Mouse (Mus musculus): ENCODE measurements at regions not wholly inside any gene's neighbourhood (a gene's known extent, or its start where the extent isn't known, plus 50 kb on each side); places are given as distances from the start of the nearest gene placed in this dataset.

GRCm38 (mm10) chr13:79182630-79183412, 983.3 kb upstream of the Nr2f1 start:
- no peak for ATAC-seq (ENCODE audit: low FRiP score, low TSS enrichment)
- 62% methylated on average over 6 of the region's 6 CpGs for WGBS

DNA sequence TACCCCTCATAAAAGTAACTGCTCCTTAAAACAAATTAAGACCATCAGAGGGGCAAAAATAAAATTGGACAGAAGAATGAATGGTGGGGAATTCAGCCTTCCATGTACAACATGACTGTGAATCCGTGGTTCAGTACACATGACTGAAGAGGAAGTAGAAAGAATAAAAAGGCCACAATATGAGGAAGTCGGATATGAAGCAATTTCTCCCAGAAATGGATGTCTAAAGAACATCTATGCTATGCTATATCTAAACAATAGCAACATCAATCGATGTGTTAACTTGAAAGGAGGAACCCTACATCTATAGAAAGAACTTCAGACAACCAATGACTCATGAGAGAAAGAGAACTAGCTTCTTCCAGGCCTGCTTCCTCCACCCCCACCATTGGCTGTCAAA, 959.2 kb upstream of the Nr2f1 start:
- no peaks in the 10 kb centered on the region for H3K36me3 ChIP-seq (ENCODE audit: control insufficient read depth, insufficient read depth, low read length)
- H3K27ac ChIP-seq (replicated peaks; ENCODE audit: low read depth, low read length), result no peak overlapping the region
- H3K9me3 ChIP-seq (ENCODE audit: control insufficient read depth, low read length), result no peaks in the 10 kb centered on the region
- no peaks in the 10 kb centered on the region for H3K27me3 ChIP-seq (ENCODE audit: control insufficient read depth, insufficient read depth, low read length)
- no peaks in the 10 kb centered on the region for H3K4me1 ChIP-seq (ENCODE audit: control insufficient read depth, insufficient read depth, low read length)
- DNase-seq (no peak), ATAC-seq (ENCODE audit: low FRiP score, low TSS enrichment) (no peak)
- H3K9ac ChIP-seq (replicated peaks; ENCODE audit: low read length), result no peak overlapping the region
- H3K4me2 ChIP-seq (ENCODE audit: low read length), result no peak overlapping the region
- H3K4me3 ChIP-seq (replicated peaks; ENCODE audit: low read depth, low read length), result no peak overlapping the region
- 77% methylated on average over 3 of the region's 3 CpGs for WGBS

More at GRCm38 (mm10) chr13:79182630-79183412, 983.3 kb upstream of the Nr2f1 start:
- Histone ChIP-seq H3K27me3 (ENCODE audit: control insufficient read depth, insufficient read depth, low read length) (no peaks in the 10 kb centered on the region), H3K9ac (replicated peaks; ENCODE audit: low read length) (no peak overlapping the region), H3K36me3 (ENCODE audit: control insufficient read depth, insufficient read depth, low read length) (no peaks in the 10 kb centered on the region), H3K27ac (replicated peaks; ENCODE audit: low read depth, low read length) (no peak overlapping the region), H3K4me2 (ENCODE audit: low read length) (no peak overlapping the region), H3K4me3 (replicated peaks; ENCODE audit: low read depth, low read length) (no peak overlapping the region), H3K4me1 (ENCODE audit: control insufficient read depth, insufficient read depth, low read length) (no peaks in the 10 kb centered on the region), H3K9me3 (ENCODE audit: control insufficient read depth, low read length) (no peaks in the 10 kb centered on the region)
- DNase-seq, result peak; percentile 9

- Histone ChIP-seq H3K9ac (replicated peaks; ENCODE audit: low read length) (no peak overlapping the region), H3K4me1 (ENCODE audit: control insufficient read depth, insufficient read depth, low read length) (no peaks in the 10 kb centered on the region), H3K36me3 (ENCODE audit: control insufficient read depth, insufficient read depth, low read length) (no peaks in the 10 kb centered on the region), H3K27me3 (ENCODE audit: control insufficient read depth, insufficient read depth, low read length) (no peaks in the 10 kb centered on the region), H3K9me3 (ENCODE audit: control insufficient read depth, low read length) (no peaks in the 10 kb centered on the region), H3K27ac (replicated peaks; ENCODE audit: low read depth, low read length) (no peak overlapping the region), H3K4me3 (replicated peaks; ENCODE audit: low read depth, low read length) (no peak overlapping the region), H3K4me2 (ENCODE audit: low read length) (no peak overlapping the region)
- DNase-seq, result peak; percentile 35
- WGBS, result 79% methylated on average over 1 of the region's 1 CpGs
- ATAC-seq (ENCODE audit: low FRiP score, low TSS enrichment), result no peak
Observed at GRCm38 (mm10) chr13:79142903-79143302, 943.3 kb upstream of the Nr2f1 start.

- no peak overlapping the region for H3K4me2 ChIP-seq (ENCODE audit: low read length)
- H3K27me3 ChIP-seq (ENCODE audit: control insufficient read depth, insufficient read depth, low read length), result no peaks in the 10 kb centered on the region
- no peak overlapping the region for H3K4me3 ChIP-seq (replicated peaks; ENCODE audit: low read depth, low read length)
- DNase-seq, result no peak
- 62% methylated on average over 5 of the region's 5 CpGs for WGBS
- ATAC-seq (ENCODE audit: low FRiP score, low TSS enrichment), result no peak
- H3K27ac ChIP-seq (replicated peaks; ENCODE audit: low read depth, low read length), result no peak overlapping the region
- H3K9me3 ChIP-seq (ENCODE audit: control insufficient read depth, low read length), result no peaks in the 10 kb centered on the region
- H3K9ac ChIP-seq (replicated peaks; ENCODE audit: low read length), result no peak overlapping the region
- H3K36me3 ChIP-seq (ENCODE audit: control insufficient read depth, insufficient read depth, low read length), result no peaks in the 10 kb centered on the region
- no peaks in the 10 kb centered on the region for H3K4me1 ChIP-seq (ENCODE audit: control insufficient read depth, insufficient read depth, low read length)
Observed at GRCm38 (mm10) chr13:79141362-79141966, 941.9 kb upstream of the Nr2f1 start.

DNA sequence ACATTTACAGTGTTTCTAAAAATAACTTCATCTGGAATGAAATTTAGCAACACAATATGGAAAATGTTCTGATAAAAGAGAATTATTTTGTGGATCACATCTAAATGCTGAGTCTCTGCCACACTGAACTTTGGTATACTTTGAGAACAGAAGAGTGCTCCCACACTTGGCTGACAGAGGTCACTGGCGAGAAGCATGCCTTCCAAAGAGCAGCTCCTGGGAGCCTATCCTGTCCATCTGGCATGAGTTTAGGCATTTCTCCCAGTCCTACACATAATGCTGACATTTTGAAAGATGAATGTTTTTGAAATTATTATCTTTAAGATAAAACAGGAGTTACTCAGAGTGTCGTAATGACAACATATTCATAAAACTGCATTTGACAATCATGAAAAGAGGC, 939.2 kb upstream of the Nr2f1 start:
- WGBS, result 79% methylated on average over 2 of the region's 2 CpGs
- no peak for ATAC-seq (ENCODE audit: low FRiP score, low TSS enrichment)
- no peak for DNase-seq

GRCm38 (mm10) chr13:79136726-79137125, 937.2 kb upstream of the Nr2f1 start:
- Histone ChIP-seq H3K9ac (replicated peaks; ENCODE audit: low read length) (no peak overlapping the region), H3K27ac (replicated peaks; ENCODE audit: low read depth, low read length) (no peak overlapping the region), H3K27me3 (ENCODE audit: control insufficient read depth, insufficient read depth, low read length) (no peaks in the 10 kb centered on the region), H3K4me3 (replicated peaks; ENCODE audit: low read depth, low read length) (no peak overlapping the region), H3K4me1 (ENCODE audit: control insufficient read depth, insufficient read depth, low read length) (no peaks in the 10 kb centered on the region), H3K4me2 (ENCODE audit: low read length) (no peak overlapping the region), H3K9me3 (ENCODE audit: control insufficient read depth, low read length) (no peaks in the 10 kb centered on the region), H3K36me3 (ENCODE audit: control insufficient read depth, insufficient read depth, low read length) (no peaks in the 10 kb centered on the region)
- 37% methylated on average over 1 of the region's 1 CpGs for WGBS
- ATAC-seq (ENCODE audit: low FRiP score, low TSS enrichment) (no peak), DNase-seq (no peak)

More for the DNA sequence above, 939.2 kb upstream of the Nr2f1 start:
- no peaks in the 10 kb centered on the region for H3K27me3 ChIP-seq (ENCODE audit: control insufficient read depth, insufficient read depth, low read length)
- H3K4me3 ChIP-seq (replicated peaks; ENCODE audit: low read depth, low read length), result no peak overlapping the region
- no peak overlapping the region for H3K9ac ChIP-seq (replicated peaks; ENCODE audit: low read length)
- H3K36me3 ChIP-seq (ENCODE audit: control insufficient read depth, insufficient read depth, low read length), result no peaks in the 10 kb centered on the region
- no peaks in the 10 kb centered on the region for H3K4me1 ChIP-seq (ENCODE audit: control insufficient read depth, insufficient read depth, low read length)
- no peaks in the 10 kb centered on the region for H3K9me3 ChIP-seq (ENCODE audit: control insufficient read depth, low read length)
- no peak overlapping the region for H3K4me2 ChIP-seq (ENCODE audit: low read length)
- no peak overlapping the region for H3K27ac ChIP-seq (replicated peaks; ENCODE audit: low read depth, low read length)
